Mouse (Mus musculus) brain, embryonic 14.5 days (tissue): ENCODE measurements around the gene Trim71.

Experiments used
- CTCF ChIP-seq: fragments of 200-500 bp; IDR thresholded peaks from 2 replicates; pipeline ENCODE4 v1.5.1; 2012; ENCODE audit warnings: inconsistent platforms, mild to moderate bottlenecking, moderate library complexity, borderline replicate concordance; ENCODE audit not compliant: insufficient read depth, insufficient read length; ENCODE audit errors: extremely low read depth
- POLR2A ChIP-seq: fragments of 200-500 bp; IDR thresholded peaks from 2 replicates; pipeline ENCODE4 v1.6.1; 2012; ENCODE audit warnings: mild to moderate bottlenecking, inconsistent platforms, borderline replicate concordance; ENCODE audit not compliant: poor library complexity, insufficient read depth, insufficient read length, severe bottlenecking; ENCODE audit errors: extremely low read depth

DNA sequence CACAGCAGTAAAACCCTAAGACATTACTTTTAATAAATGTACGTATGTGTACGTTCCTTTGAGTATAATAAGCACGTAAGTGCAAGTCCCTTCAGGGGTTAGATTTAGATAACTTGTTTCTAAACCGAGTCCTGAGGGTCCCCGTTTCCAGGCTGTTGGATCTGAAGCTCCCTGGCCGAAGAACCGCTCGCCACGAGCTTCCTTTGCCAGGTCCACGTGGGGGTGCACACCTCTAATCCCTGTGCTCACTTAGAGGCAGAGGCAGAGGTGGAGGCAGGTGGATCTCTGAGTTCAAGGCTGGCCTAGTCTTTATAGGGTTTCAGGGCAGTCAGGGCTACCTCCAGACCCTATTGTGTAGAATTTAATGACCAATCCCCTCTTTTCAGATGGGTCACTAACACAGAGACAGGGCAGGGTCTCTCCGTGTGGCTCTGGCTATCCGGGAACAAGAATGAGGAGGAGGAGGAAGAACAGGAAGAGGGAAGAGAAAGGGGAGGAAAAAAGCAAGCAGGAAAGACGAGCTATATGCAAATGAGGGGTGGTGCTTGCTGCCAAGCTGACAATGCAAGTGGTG is 46.2 kb downstream of the Trim71 start:
- no peak for TF ChIP-seq POLR2A
- no peak for TF ChIP-seq CTCF
